Mouse (Mus musculus) CD4-positive, CD25-positive, alpha-beta regulatory T cell (primary cell): ENCODE results near the gene Svs3b. TPM values are rescaled to one million over a fixed set of nuclear protein-coding genes. Genes with fewer than 3 reads are reported as not detected.

Experiments
- polyA plus RNA-seq: library from polyadenylated mRNA; unstranded; fragments of 100-300 nt; shearing (Covaris generic); gene quantifications from one replicate; pipeline ENCODE4 v1.2.1, GENCODE M21; 2017

Svs3b gene
- not detected for polyA plus RNA-seq

DNA sequence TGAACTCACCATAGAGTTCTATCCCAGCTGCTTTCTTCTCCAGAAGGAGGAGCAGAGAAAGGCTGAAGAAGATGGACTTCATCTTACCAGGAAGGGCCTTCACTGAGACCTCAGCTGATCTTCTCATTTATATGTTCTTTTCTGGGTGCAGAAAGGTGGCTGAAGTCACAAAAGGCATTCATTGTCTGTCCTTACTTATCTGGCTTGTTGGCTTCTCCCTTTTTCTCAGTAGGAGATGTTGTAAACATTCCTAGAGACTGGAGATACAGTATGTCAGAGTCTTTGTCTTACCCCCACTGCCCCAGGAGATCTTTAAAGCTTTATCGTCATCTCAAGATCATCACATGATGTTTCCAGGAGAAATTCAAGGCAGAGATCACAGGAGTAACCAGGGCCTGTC, at the start of gene Svs3b:
Gene Svs3b, minus strand, starts transcription at position 101 of the 400 bp plus-strand sequence.

DNA sequence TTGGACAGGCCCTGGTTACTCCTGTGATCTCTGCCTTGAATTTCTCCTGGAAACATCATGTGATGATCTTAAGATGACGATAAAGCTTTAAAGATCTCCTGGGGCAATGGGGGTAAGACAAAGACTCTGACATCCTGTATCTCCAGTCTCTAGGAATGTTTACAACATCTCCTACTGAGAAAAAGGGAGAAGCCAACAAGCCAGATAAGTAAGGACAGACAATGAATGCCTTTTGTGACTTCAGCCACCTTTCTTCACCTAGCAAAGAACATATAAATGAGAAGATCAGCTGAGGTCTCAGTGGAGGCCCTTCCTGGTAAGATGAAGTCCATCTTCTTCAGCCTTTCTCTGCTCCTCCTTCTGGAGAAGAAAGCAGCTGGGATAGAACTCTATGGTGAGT, 32.5 kb upstream of the Svs3b start, which contains the start of gene Svs3a:
Gene Svs3a, plus strand, starts transcription at position 301 of the 400 bp plus-strand sequence.

GRCm38 (mm10) chr2:164278359-164278758, 21.9 kb upstream of the Svs3b start, which contains the start of gene Svs4:
TSS of gene Svs4 (minus strand) at chr2:164278459.

DNA sequence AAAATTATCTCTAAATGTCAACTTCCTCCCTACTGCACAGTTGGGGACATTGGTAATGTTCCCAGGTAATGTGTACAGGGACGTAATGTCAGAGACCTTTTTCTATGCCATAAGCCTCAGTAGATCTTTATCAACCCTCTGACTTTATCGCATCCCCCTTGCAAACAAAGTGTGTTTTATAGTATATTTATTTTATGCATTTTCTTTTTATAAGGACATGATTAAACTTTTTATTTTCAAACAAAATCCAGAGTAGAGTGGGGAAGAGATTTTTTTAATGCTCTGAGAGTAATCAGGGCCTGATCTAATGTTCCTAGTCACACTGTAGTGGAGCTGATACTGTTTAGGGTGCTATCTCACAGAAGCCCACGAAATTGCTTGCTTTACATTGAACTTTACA, 18.1 kb downstream of the Svs3b start, which contains the start of gene Svs2:
Gene Svs2, minus strand, starts transcription at position 101 of the 400 bp plus-strand sequence.

DNA sequence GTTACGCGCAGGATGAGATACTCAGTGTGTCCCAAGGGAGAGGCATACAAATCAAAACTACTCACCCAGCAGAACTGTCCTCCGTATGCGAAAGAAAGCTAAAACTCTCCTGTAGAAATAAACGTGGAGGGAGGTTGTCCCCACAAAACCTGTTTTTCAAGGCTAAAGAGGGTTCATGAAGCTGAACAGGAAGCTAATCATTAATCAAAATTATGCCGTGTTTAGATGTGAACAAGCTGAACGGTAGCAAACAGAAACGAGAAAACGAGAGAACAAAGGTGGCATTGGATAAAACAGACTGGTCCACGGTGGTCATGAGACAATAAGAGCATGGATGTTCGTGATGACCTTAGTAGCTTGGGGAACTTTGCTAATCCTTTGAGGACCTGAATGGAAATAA, 34.9 kb downstream of the Svs3b start, which contains the start of gene Wfdc15b:
Gene Wfdc15b, minus strand, starts transcription at position 139 of the 400 bp plus-strand sequence.

Other genes starting within 250 kb of the Svs3b start
- gene Pabpc1l, start 231.2 kb downstream of the Svs3b start, polyA plus RNA-seq, result 1.2 TPM
- 213 TPM for gene Stk4, start 186.3 kb downstream of the Svs3b start, polyA plus RNA-seq
- gene Tomm34, start 185.5 kb downstream of the Svs3b start, polyA plus RNA-seq, result 144 TPM
- gene Kcns1, start 85.5 kb downstream of the Svs3b start, polyA plus RNA-seq, result 0.06 TPM
- gene Wfdc5, start 73.9 kb downstream of the Svs3b start, polyA plus RNA-seq, result not detected
- gene Wfdc12, start 66.0 kb downstream of the Svs3b start, polyA plus RNA-seq, result not detected
- gene Wfdc15a, start 56.5 kb downstream of the Svs3b start, polyA plus RNA-seq, result not detected
- gene Wfdc15b, start 35.0 kb downstream of the Svs3b start, polyA plus RNA-seq, result not detected
- not detected for gene Svs2, start 18.2 kb downstream of the Svs3b start, polyA plus RNA-seq
- gene Svs4, start 21.8 kb upstream of the Svs3b start, polyA plus RNA-seq, result not detected
- gene Svs3a, start 32.6 kb upstream of the Svs3b start, polyA plus RNA-seq, result not detected
- not detected for gene Svs6, start 60.1 kb upstream of the Svs3b start, polyA plus RNA-seq
- not detected for gene Svs5, start 76.1 kb upstream of the Svs3b start, polyA plus RNA-seq
- gene Slpi, start 132.5 kb upstream of the Svs3b start, polyA plus RNA-seq, result 4.8 TPM
- gene Rbpjl, start 146.5 kb upstream of the Svs3b start, polyA plus RNA-seq, result not detected
- gene Matn4, start 148.5 kb upstream of the Svs3b start, polyA plus RNA-seq, result not detected
- gene Sdc4, start 187.2 kb upstream of the Svs3b start, polyA plus RNA-seq, result 17.7 TPM
- 97.5 TPM for gene Sys1, start 200.3 kb upstream of the Svs3b start, polyA plus RNA-seq
- gene Gm20458, start 204.3 kb upstream of the Svs3b start, polyA plus RNA-seq, result 14.2 TPM
- 0.25 TPM for gene Trp53tg5, start 217.1 kb upstream of the Svs3b start, polyA plus RNA-seq
- 2.7 TPM for gene Dbndd2, start 229.5 kb upstream of the Svs3b start, polyA plus RNA-seq
- gene Pigt, start 240.9 kb upstream of the Svs3b start, polyA plus RNA-seq, result 34.1 TPM